Mouse (Mus musculus): ENCODE data around the gene Kmt2d. TPM values are rescaled to one million over a fixed set of nuclear protein-coding genes. Genes with fewer than 3 reads are reported as not detected.

Kmt2d gene
- polyA plus RNA-seq, 1 experiment from 2014 or later = 13.3 TPM

GRCm38 (mm10) chr15:98851229-98851818 lies 19.7 kb downstream of the Kmt2d start:
- no peaks in the 10 kb centered on the region for H3K9me3 ChIP-seq (ENCODE audit: control insufficient read depth, low read length)
- no peak overlapping the region for H3K27ac ChIP-seq (ENCODE audit: low read depth, low read length)
- peaks cover 69% of the 10 kb centered on the region for H3K36me3 ChIP-seq (ENCODE audit: control insufficient read depth, insufficient read depth, low read length)
- no peak overlapping the region for H3K4me3 ChIP-seq (ENCODE audit: low read depth, low read length)
- whole genome bisulfite sequencing = 91% methylated on average over 21 of the region's 21 CpGs
- H3K4me2 ChIP-seq = no peak overlapping the region
- H3K27me3 ChIP-seq (ENCODE audit: control insufficient read depth, insufficient read depth, low read length) = no peaks in the 10 kb centered on the region
- DNase-seq (ENCODE audit: low spot score, missing footprints) = no peak
- no peak for ATAC-seq (ENCODE audit: low FRiP score)
- H3K9ac ChIP-seq (ENCODE audit: low read length) = no peak overlapping the region
- H3K4me1 ChIP-seq (ENCODE audit: control insufficient read depth, insufficient read depth, low read length) = no peaks in the 10 kb centered on the region

GRCm38 (mm10) chr15:98850668-98851067 lies 20.3 kb downstream of the Kmt2d start:
- peaks cover 71% of the 10 kb centered on the region for H3K36me3 ChIP-seq (ENCODE audit: control insufficient read depth, insufficient read depth, low read length)
- no peak overlapping the region for H3K27ac ChIP-seq (ENCODE audit: low read depth, low read length)
- H3K9me3 ChIP-seq (ENCODE audit: control insufficient read depth, low read length) = no peaks in the 10 kb centered on the region
- H3K4me3 ChIP-seq (ENCODE audit: low read depth, low read length) = no peak overlapping the region
- no peaks in the 10 kb centered on the region for H3K27me3 ChIP-seq (ENCODE audit: control insufficient read depth, insufficient read depth, low read length)
- no peak for DNase-seq (ENCODE audit: low spot score, missing footprints)
- no peaks in the 10 kb centered on the region for H3K4me1 ChIP-seq (ENCODE audit: control insufficient read depth, insufficient read depth, low read length)
- H3K4me2 ChIP-seq = no peak overlapping the region
- WGBS = 94% methylated on average over 14 of the region's 14 CpGs
- no peak overlapping the region for H3K9ac ChIP-seq (ENCODE audit: low read length)
- no peak for ATAC-seq (ENCODE audit: low FRiP score)

GRCm38 (mm10) chr15:98849956-98850600 lies 20.9 kb downstream of the Kmt2d start:
- no peak overlapping the region for H3K27ac ChIP-seq (ENCODE audit: low read depth, low read length)
- ATAC-seq (ENCODE audit: low FRiP score) (no peak), DNase-seq (ENCODE audit: low spot score, missing footprints) (no peak)
- no peaks in the 10 kb centered on the region for H3K27me3 ChIP-seq (ENCODE audit: control insufficient read depth, insufficient read depth, low read length)
- WGBS = 91% methylated on average over 16 of the region's 16 CpGs
- H3K4me2 ChIP-seq = no peak overlapping the region
- H3K9ac ChIP-seq (ENCODE audit: low read length) = no peak overlapping the region
- H3K36me3 ChIP-seq (ENCODE audit: control insufficient read depth, insufficient read depth, low read length) = peaks cover 73% of the 10 kb centered on the region
- H3K4me3 ChIP-seq (ENCODE audit: low read depth, low read length) = no peak overlapping the region
- no peaks in the 10 kb centered on the region for H3K4me1 ChIP-seq (ENCODE audit: control insufficient read depth, insufficient read depth, low read length)
- H3K9me3 ChIP-seq (ENCODE audit: control insufficient read depth, low read length) = no peaks in the 10 kb centered on the region

DNA sequence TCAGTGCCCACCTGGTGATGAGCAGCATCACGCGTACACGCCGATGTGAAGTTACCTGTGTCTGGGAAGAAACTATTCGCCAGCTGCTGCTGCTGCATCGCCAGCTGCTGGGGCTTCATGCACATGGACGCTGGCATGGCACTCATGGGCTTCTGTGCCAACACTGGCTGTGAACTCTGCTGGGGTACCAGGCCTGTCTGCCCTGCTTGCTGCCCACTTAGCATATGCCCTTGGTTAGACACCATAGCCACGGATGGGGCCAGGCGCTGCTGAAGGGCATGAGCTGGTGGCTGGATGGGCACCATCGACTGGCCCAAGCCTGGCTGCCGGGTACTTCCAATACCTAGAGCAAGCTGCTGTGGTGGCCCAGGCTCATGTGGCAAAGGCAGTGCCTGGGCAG lies 21.8 kb downstream of the Kmt2d start:
- Histone ChIP-seq H3K4me2 (no peak overlapping the region), H3K9ac (ENCODE audit: low read length) (no peak overlapping the region), H3K9me3 (ENCODE audit: control insufficient read depth, low read length) (no peaks in the 10 kb centered on the region), H3K27me3 (ENCODE audit: control insufficient read depth, insufficient read depth, low read length) (no peaks in the 10 kb centered on the region), H3K27ac (ENCODE audit: low read depth, low read length) (no peak overlapping the region), H3K36me3 (ENCODE audit: control insufficient read depth, insufficient read depth, low read length) (peaks cover 76% of the 10 kb centered on the region), H3K4me1 (ENCODE audit: control insufficient read depth, insufficient read depth, low read length) (no peaks in the 10 kb centered on the region), H3K4me3 (ENCODE audit: low read depth, low read length) (no peak overlapping the region)
- 95% methylated on average over 11 of the region's 11 CpGs for WGBS
- ATAC-seq (ENCODE audit: low FRiP score) (no peak), DNase-seq (ENCODE audit: low spot score, missing footprints) (no peak)

DNA sequence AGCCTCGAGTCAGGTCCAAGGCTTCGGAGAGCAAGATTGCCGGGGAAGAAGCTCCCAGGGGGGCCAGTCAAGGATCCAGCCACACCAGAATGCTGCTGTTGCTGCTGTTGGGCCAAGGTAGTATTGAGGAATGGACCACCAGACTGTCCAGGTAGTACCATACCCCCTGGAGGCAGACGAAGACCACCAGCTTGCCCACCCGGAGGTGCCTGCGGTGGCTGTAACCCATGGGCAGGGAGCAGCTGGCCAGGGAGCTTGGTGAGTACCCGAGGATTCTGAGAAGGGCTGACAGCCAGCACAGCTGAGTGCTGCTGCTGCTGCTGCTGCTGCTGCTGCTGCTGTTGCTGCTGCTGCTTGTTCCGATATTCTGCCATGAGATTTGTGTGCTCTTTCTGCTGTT lies 24.9 kb downstream of the Kmt2d start:
- H3K36me3 ChIP-seq (ENCODE audit: control insufficient read depth, insufficient read depth, low read length) = peaks cover 70% of the 10 kb centered on the region
- ATAC-seq (ENCODE audit: low FRiP score) (no peak), DNase-seq (ENCODE audit: low spot score, missing footprints) (no peak)
- H3K9me3 ChIP-seq (ENCODE audit: control insufficient read depth, low read length) = no peaks in the 10 kb centered on the region
- H3K4me1 ChIP-seq (ENCODE audit: control insufficient read depth, insufficient read depth, low read length) = no peaks in the 10 kb centered on the region
- no peaks in the 10 kb centered on the region for H3K27me3 ChIP-seq (ENCODE audit: control insufficient read depth, insufficient read depth, low read length)
- H3K9ac ChIP-seq (ENCODE audit: low read length) = no peak overlapping the region
- no peak overlapping the region for H3K27ac ChIP-seq (ENCODE audit: low read depth, low read length)
- no peak overlapping the region for H3K4me3 ChIP-seq (ENCODE audit: low read depth, low read length)
- WGBS = 87% methylated on average over 8 of the region's 8 CpGs
- H3K4me2 ChIP-seq = no peak overlapping the region

GRCm38 (mm10) chr15:98845149-98845548 lies 25.9 kb downstream of the Kmt2d start:
- no peak overlapping the region for H3K4me2 ChIP-seq
- no peaks in the 10 kb centered on the region for H3K4me1 ChIP-seq (ENCODE audit: control insufficient read depth, insufficient read depth, low read length)
- peaks cover 75% of the 10 kb centered on the region for H3K36me3 ChIP-seq (ENCODE audit: control insufficient read depth, insufficient read depth, low read length)
- DNase-seq (ENCODE audit: low spot score, missing footprints) = no peak
- no peak overlapping the region for H3K4me3 ChIP-seq (ENCODE audit: low read depth, low read length)
- no peaks in the 10 kb centered on the region for H3K27me3 ChIP-seq (ENCODE audit: control insufficient read depth, insufficient read depth, low read length)
- 97% methylated on average over 2 of the region's 2 CpGs for WGBS
- H3K27ac ChIP-seq (ENCODE audit: low read depth, low read length) = no peak overlapping the region
- ATAC-seq (ENCODE audit: low FRiP score) = no peak
- H3K9ac ChIP-seq (ENCODE audit: low read length) = no peak overlapping the region
- H3K9me3 ChIP-seq (ENCODE audit: control insufficient read depth, low read length) = no peaks in the 10 kb centered on the region

GRCm38 (mm10) chr15:98843595-98844223 lies 27.3 kb downstream of the Kmt2d start:
- H3K36me3 ChIP-seq (ENCODE audit: control insufficient read depth, insufficient read depth, low read length) = peaks cover 78% of the 10 kb centered on the region
- DNase-seq (ENCODE audit: low spot score, missing footprints) = no peak
- H3K9me3 ChIP-seq (ENCODE audit: control insufficient read depth, low read length) = no peaks in the 10 kb centered on the region
- H3K9ac ChIP-seq (ENCODE audit: low read length) = no peak overlapping the region
- 89% methylated on average over 11 of the region's 11 CpGs for WGBS
- no peaks in the 10 kb centered on the region for H3K27me3 ChIP-seq (ENCODE audit: control insufficient read depth, insufficient read depth, low read length)
- H3K27ac ChIP-seq (ENCODE audit: low read depth, low read length) = no peak overlapping the region
- H3K4me1 ChIP-seq (ENCODE audit: control insufficient read depth, insufficient read depth, low read length) = no peaks in the 10 kb centered on the region
- no peak for ATAC-seq (ENCODE audit: low FRiP score)
- H3K4me2 ChIP-seq = no peak overlapping the region
- H3K4me3 ChIP-seq (ENCODE audit: low read depth, low read length) = no peak overlapping the region

GRCm38 (mm10) chr15:98839671-98840585 lies 31.1 kb downstream of the Kmt2d start:
- Histone ChIP-seq H3K9me3 (ENCODE audit: control insufficient read depth, low read length) (no peaks in the 10 kb centered on the region), H3K4me3 (ENCODE audit: low read depth, low read length) (no peak overlapping the region), H3K36me3 (ENCODE audit: control insufficient read depth, insufficient read depth, low read length) (peaks cover 73% of the 10 kb centered on the region), H3K9ac (ENCODE audit: low read length) (no peak overlapping the region), H3K27ac (ENCODE audit: low read depth, low read length) (no peak overlapping the region), H3K27me3 (ENCODE audit: control insufficient read depth, insufficient read depth, low read length) (no peaks in the 10 kb centered on the region), H3K4me1 (ENCODE audit: control insufficient read depth, insufficient read depth, low read length) (no peaks in the 10 kb centered on the region), H3K4me2 (no peak overlapping the region)
- DNase-seq (ENCODE audit: low spot score, missing footprints) (no peak), ATAC-seq (ENCODE audit: low FRiP score) (no peak)
- WGBS = 97% methylated on average over 30 of the region's 30 CpGs
